Mouse (Mus musculus) MEL (cell line): ENCODE data around the gene 4930512M02Rik.

ENCODE experiments used
- CTCF ChIP-seq, 3 experiments: IDR thresholded peaks in 2 of 3; conservative IDR thresholded peaks in 1 of 3; 2 replicates each; pipeline ENCODE4 v1.5.1; 2011 to 2012; ENCODE audit warnings: low read length in 3 of 3, low read depth in 2 of 3, mild to moderate bottlenecking in 2 of 3, improper control_type of control experiment in 1 of 3, inconsistent platforms in 1 of 3, mixed read lengths in 1 of 3, moderate library complexity in 1 of 3; ENCODE audit not compliant: control insufficient read depth in 1 of 3, insufficient read depth in 1 of 3, poor library complexity in 1 of 3, severe bottlenecking in 1 of 3
- HCFC1 ChIP-seq: IDR thresholded peaks from 2 replicates; pipeline ENCODE4 v1.6.1; 2012; ENCODE audit warnings: low read depth, mild to moderate bottlenecking, inconsistent platforms, low read length, improper control_type of control experiment, moderate library complexity
- MYC ChIP-seq: IDR thresholded peaks from 2 replicates; pipeline ENCODE4 v1.6.1; 2011; ENCODE audit warnings: low read depth, mild to moderate bottlenecking, low read length, improper control_type of control experiment, moderate library complexity
- NELFE ChIP-seq: IDR thresholded peaks from 2 replicates; pipeline ENCODE4 v1.6.1; 2011; ENCODE audit warnings: low read depth, low read length, improper control_type of control experiment
- POLR2A ChIP-seq, 2 experiments: IDR thresholded peaks; 2 replicates each; pipeline ENCODE4 v1.6.1; 2011 to 2012; ENCODE audit warnings: low read length in 2 of 2, mild to moderate bottlenecking in 2 of 2, control low read depth in 1 of 2, improper control_type of control experiment in 1 of 2, low read depth in 1 of 2, moderate library complexity in 1 of 2; ENCODE audit not compliant: control insufficient read depth in 1 of 2, insufficient read depth in 1 of 2, poor library complexity in 1 of 2
- RCOR1 ChIP-seq: IDR thresholded peaks from 2 replicates; pipeline ENCODE4 v1.6.1; 2012; ENCODE audit warnings: low read depth, mild to moderate bottlenecking, inconsistent platforms, low read length, improper control_type of control experiment
- USF1 ChIP-seq: IDR thresholded peaks from 2 replicates; pipeline ENCODE4 v1.6.1; 2014; ENCODE audit warnings: low read depth, mild to moderate bottlenecking, inconsistent platforms, low read length, improper control_type of control experiment, moderate library complexity
- USF2 ChIP-seq, 2 experiments: IDR thresholded peaks; 2 replicates each; pipeline ENCODE4 v1.6.1; 2011 to 2012; ENCODE audit warnings: improper control_type of control experiment in 2 of 2, low read length in 2 of 2, borderline replicate concordance in 1 of 2, inconsistent platforms in 1 of 2, low read depth in 1 of 2, mild to moderate bottlenecking in 1 of 2; ENCODE audit not compliant: insufficient read depth in 1 of 2
- ZMIZ1 ChIP-seq: IDR thresholded peaks from 2 replicates; pipeline ENCODE4 v1.6.1; 2012; ENCODE audit warnings: low read depth, mild to moderate bottlenecking, inconsistent platforms, low read length, improper control_type of control experiment, moderate library complexity

DNA sequence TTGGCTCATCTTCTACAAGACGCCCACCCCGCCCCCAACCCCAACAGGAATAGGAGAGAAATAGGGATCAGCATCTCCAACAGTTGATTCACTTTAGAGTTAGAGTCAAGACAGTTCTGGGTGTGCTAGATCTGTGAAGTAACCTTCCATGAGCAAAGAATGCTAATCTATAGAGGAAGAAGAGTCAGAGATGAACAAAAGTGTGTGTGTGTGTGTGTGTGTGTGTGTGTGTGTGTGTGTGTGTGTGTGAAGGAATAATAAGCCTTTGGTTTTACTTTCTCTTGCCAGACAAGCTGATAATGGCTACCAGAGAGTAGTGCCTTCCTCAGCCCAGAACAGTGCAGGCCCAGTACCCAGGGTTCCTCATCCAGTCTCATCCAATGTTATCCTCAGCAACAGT, 59.6 kb downstream of the 4930512M02Rik start:
- TF ChIP-seq CTCF (IDR thresholded peaks at IDR 0.05 in 2 of 3, conservative IDR thresholded peaks at IDR 0.05 in 1 of 3; ENCODE audit: control insufficient read depth in 1 of 3, insufficient read depth in 1 of 3, low read depth in 2 of 3, low read length in 3 of 3, poor library complexity in 1 of 3, severe bottlenecking in 1 of 3) (no peak), POLR2A (IDR thresholded peaks at IDR 0.05; ENCODE audit: control insufficient read depth in 1 of 2, insufficient read depth in 1 of 2, low read depth in 1 of 2, low read length in 2 of 2, poor library complexity in 1 of 2) (no peak), HCFC1 (no peak), USF1 (no peak), USF2 (IDR thresholded peaks at IDR 0.05; ENCODE audit: borderline replicate concordance in 1 of 2, insufficient read depth in 1 of 2, low read depth in 1 of 2, low read length in 2 of 2) (no peak), NELFE (no peak), MYC (no peak), ZMIZ1 (no peak), RCOR1 (no peak)
